In the genomic region with DNA sequence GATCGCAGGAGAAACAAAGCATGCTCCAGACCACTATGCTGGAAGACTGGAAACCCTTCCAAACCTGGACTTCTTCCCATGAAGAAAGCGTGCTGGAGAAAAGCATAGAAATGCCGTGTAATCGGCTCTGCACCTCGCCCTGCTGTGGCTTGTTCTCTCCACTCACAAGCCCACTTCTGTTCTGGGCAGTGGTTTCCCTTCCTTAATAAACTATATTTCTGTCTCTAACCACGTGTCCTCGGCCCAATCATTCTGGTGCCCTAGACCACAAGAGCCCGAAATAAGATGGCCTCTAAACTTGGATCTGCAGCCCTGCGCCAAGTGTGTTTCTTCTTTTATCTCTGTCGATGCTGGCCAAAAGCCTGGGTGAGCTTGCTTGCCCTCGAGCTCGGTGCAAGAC, we compare ENCODE assay signal across 16 mouse cellular contexts. TPM values are rescaled to one million over a fixed set of nuclear protein-coding genes. Genes with fewer than 3 reads are reported as not detected.
DNase-seq lines count a peak whose midpoint lies in the region; ATAC-seq and TF ChIP-seq lines count a peak whose summit lies in the region.
"Had no signal": no experiment of that assay in that cellular context is flagged by ENCODE, and none has a peak within 500 bp of the region (broad histone marks: within the 10 kb centered on the region; RNA-seq: fewer than 3 reads in every experiment).

No protein-coding gene starts in this region.

- no peak for ATAC-seq in heart, embryonic 11.5 days (replicated peaks; ENCODE audit: insufficient number of reproducible peaks, low FRiP score, low TSS enrichment)
- peak; percentile 77 for ATAC-seq in monocyte, adult 5-6 weeks (replicated peaks; ENCODE audit: insufficient number of reproducible peaks, low FRiP score, low TSS enrichment, poor library complexity, severe bottlenecking)

- H3K27me3 ChIP-seq in heart, embryonic 11.5 days (ENCODE audit: control insufficient read depth, insufficient read depth, low read length) = no peaks in the 10 kb centered on the region
- H3K27me3 ChIP-seq: hindbrain, embryonic 13.5 days; midbrain, embryonic 12.5 days had no signal

- H3K9me3 ChIP-seq in heart, embryonic 11.5 days (replicated peaks; ENCODE audit: control insufficient read depth, low read length) = 0 out of 2 replicates have a peak, but pooled peaks cover 3% of the 10 kb centered on the region
- H3K9me3 ChIP-seq: hindbrain, embryonic 13.5 days; midbrain, embryonic 12.5 days had no signal

- TF ChIP-seq POLR2A in bone marrow, adult 2 months (IDR thresholded peaks at IDR 0.05; ENCODE audit: borderline replicate concordance, control insufficient read depth, low read depth, low read length) = no peak

- no peak overlapping the region for H3K4me2 ChIP-seq in heart, embryonic 11.5 days
- H3K4me2 ChIP-seq: hindbrain, embryonic 13.5 days; lung, embryonic 14.5 days; midbrain, embryonic 12.5 days had no signal

- no peak overlapping the region for H3K9ac ChIP-seq in heart, embryonic 11.5 days (ENCODE audit: low read depth, low read length)
- H3K9ac ChIP-seq: hindbrain, embryonic 13.5 days; lung, embryonic 14.5 days; midbrain, embryonic 12.5 days had no signal

- WGBS in heart, embryonic 11.5 days (ENCODE audit: insufficient replicate concordance) = 81% methylated on average over 12 of the region's 12 CpGs
- WGBS in bone marrow, adult 2 months = 27% methylated on average over 12 of the region's 12 CpGs

- H3K4me1 ChIP-seq in heart, embryonic 11.5 days (ENCODE audit: control insufficient read depth, insufficient read depth, low read length) = peaks cover 4% of the 10 kb centered on the region; the same call in 1 of the 2 replicates
- peaks cover 4% of the 10 kb centered on the region; the same call in 1 of the 2 replicates for H3K4me1 ChIP-seq in bone marrow, adult 2 months (ENCODE audit: control insufficient read depth, insufficient read depth, low read length)
- H3K4me1 ChIP-seq: hindbrain, embryonic 13.5 days; midbrain, embryonic 12.5 days had no signal

- H3K27ac ChIP-seq in heart, embryonic 11.5 days (ENCODE audit: low read depth, low read length) = no peak overlapping the region
- H3K27ac ChIP-seq in bone marrow, adult 2 months (ENCODE audit: control insufficient read depth, insufficient read depth, low read depth, low read length, poor library complexity) = peak overlapping the region; percentile 15; the same call in 1 of the 2 replicates
- H3K27ac ChIP-seq: hindbrain, embryonic 13.5 days; midbrain, embryonic 12.5 days had no signal

- DNase-seq in heart, adult 18-20 months = peak; percentile 20 to 56
- peak; percentile 47 for DNase-seq in liver
- no peak for DNase-seq in cerebellum, adult 9-11 months
- no peak for DNase-seq in kidney, adult 11 months
- no peak for DNase-seq in testis, postnatal 14 days (ENCODE audit: low spot score)
- DNase-seq: adrenal gland, postnatal 36 days; cerebellum, postnatal 10 days; kidney, postnatal 4 days; lung, embryonic 14.5 days; right cerebral cortex, postnatal 25 days; thymus, adult 18-20 months had no signal

- no peak overlapping the region for H3K4me3 ChIP-seq in heart, embryonic 11.5 days (ENCODE audit: low read depth, low read length)
- H3K4me3 ChIP-seq in bone marrow, adult 2 months (replicated peaks; ENCODE audit: control insufficient read depth, low read depth, low read length) = no peak overlapping the region
- H3K4me3 ChIP-seq: hindbrain, embryonic 13.5 days; midbrain, embryonic 12.5 days had no signal

- H3K36me3 ChIP-seq in heart, embryonic 11.5 days (ENCODE audit: control insufficient read depth, insufficient read depth, low read length) = no peaks in the 10 kb centered on the region
- H3K36me3 ChIP-seq: hindbrain, embryonic 13.5 days; midbrain, embryonic 12.5 days had no signal

- TF ChIP-seq CTCF in bone marrow, adult 2 months (IDR thresholded peaks at IDR 0.05; ENCODE audit: control insufficient read depth, insufficient read depth, low read length) = no peak

RNA-seq across cellular contexts. Expression of a gene that starts 44.0 kb away (rescaled TPM):
- total RNA-seq in heart, adult 18-20 months (2021) = 10 to 100 TPM; 46.7 to 47.9 TPM
- 49.2 and 57.9 TPM in 2 replicates for polyA plus RNA-seq in heart, embryonic 11.5 days (2014; fragmentation: Nextera tagmentation; extraction: Ambion mirVana)
- 23.7 and 25.6 TPM in 2 replicates for polyA plus RNA-seq in bone marrow, adult 2 months (2011; ENCODE audit: insufficient read depth, insufficient read length, low replicate concordance, missing spikeins)
- 148 to 190 TPM (median 173 TPM) in 3 replicates for total RNA-seq in monocyte, adult 5-6 weeks (2017)

Comparison
In these comparisons a context has a peak if more than half of its experiments do, and no peak if none do; other contexts are left out.
1. DNase-seq: peak in heart, adult 18-20 months (2 of 2) and liver (single experiment); none in cerebellum, adult 9-11 months (single experiment), kidney, adult 11 months (single experiment) and testis, postnatal 14 days (single experiment).